Mouse (Mus musculus): ENCODE results near the gene Col4a3.

- no peak for TF ChIP-seq POLR2A (IDR thresholded peaks at IDR 0.05; ENCODE audit: extremely low read depth, insufficient read depth, low read length)
- TF ChIP-seq CTCF (IDR thresholded peaks at IDR 0.05; ENCODE audit: low read depth, low read length) = no peak
Measured at GRCm38 (mm10) chr1:82544419-82545185, 42.1 kb upstream of the Col4a3 start.
